Mouse (Mus musculus) embryonic fibroblast, embryonic 13.5 days (primary cell): Measurements from ENCODE around the gene Oit3.

ENCODE experiments used
- CTCF ChIP-seq: IDR thresholded peaks from 2 replicates; pipeline ENCODE4 v1.5.1; 2011; ENCODE audit warnings: mild to moderate bottlenecking, control low read depth, low read length, moderate library complexity, borderline replicate concordance; ENCODE audit not compliant: insufficient read depth
- POLR2A ChIP-seq: IDR thresholded peaks from 2 replicates; pipeline ENCODE4 v1.6.1; 2011; ENCODE audit warnings: low read depth, mild to moderate bottlenecking, control low read depth, low read length, moderate library complexity

DNA sequence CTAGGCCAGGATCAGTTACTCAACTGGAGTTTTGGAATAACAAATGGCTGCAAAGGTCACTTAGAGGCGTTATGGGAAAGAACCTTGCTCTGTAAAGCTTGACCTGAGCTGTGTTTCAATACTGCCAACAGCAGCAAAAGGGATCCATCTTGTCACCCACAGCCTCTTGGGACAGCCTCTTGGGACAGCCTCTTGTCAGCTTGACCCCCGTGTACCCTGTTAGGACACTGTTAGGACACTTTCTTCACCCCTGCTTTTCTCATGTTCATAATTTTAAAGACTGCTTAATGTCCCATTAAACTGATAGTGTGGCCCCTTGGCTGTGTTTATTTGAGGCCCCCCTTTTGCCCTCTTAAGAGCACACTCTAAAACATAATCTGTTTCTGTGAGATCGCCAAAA lies 17.1 kb downstream of the Oit3 start:
- TF ChIP-seq POLR2A (no peak), CTCF (no peak)
